Mouse (Mus musculus) adipocyte (in vitro differentiated cells): ENCODE data around the gene Gm340.
A peak's percentile ranks its signal among the peaks of the same experiment; 100 is the strongest.

Experiments
- DNase-seq: peaks from one replicate; pipeline ENCODE4 v3.0.0-alpha.2; 2016; ENCODE audit warnings: low spot score

The Gm340 gene

DNA sequence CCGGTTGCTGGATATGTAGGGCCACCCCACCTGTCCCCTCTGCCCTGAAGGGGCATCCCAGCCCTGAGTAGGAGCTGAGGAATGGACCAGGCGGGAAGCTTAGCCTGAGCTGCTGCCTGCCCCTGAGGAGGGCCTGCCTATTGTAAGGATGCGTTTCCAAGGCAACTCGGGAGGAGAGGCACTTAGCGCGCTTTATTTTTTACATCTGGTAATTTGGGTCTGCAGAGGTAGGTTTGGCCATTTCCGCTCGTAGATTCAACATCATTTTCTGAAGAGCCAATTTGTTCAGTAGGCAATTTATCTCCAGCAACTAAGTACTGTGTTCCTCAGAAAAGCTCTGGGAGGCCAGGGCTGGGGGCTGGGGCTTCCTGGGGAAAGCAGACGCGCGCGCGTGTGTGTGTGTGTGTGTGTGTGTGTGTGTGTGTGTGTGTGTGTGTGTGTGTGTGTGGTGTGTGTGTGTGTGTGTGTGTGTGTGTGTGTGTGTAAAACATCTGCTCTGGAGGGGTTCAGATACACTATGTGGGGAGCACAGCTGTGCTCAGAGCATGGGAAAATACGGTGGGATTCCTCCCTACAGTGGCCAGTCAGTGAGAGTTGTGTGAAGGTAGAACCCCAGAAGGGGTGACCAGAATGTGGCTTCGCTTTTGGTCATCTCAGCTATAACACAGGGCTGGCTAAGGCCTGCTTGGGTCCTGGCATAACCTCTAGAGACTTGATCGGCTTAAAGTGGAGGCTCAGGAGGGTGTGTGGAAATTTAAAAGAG is 31.3 kb downstream of the Gm340 start:
- DNase-seq = no peak

DNA sequence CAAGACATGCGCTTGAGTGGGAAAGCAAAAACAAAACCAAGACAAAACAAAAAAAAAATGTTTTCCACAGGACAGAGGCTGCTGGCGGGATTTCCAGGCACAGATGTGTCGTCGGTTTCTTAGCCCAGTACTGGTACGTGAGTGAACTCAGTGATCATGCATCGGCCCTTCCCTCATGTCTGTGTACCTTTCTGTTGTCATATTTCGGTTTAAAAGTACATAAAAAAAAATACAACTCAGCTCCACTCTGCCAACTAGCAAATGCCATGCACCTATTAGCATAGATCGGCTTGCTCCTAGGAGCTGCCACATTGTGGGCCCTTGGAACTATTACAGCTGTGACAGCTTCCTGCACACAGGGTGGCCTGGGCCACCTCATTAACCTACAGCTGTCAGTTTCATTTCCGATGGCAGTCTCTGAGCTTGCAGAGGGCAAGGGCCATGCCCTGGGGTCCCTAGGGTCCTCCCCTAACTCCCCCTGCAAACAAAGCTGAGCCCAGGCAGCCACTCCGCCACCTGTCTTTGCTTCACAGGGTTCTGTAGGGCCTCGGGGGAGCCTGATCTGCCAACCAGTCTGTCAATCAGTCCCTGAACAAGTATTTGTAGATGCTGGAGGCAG is 33.5 kb downstream of the Gm340 start:
- DNase-seq = no peak

DNA sequence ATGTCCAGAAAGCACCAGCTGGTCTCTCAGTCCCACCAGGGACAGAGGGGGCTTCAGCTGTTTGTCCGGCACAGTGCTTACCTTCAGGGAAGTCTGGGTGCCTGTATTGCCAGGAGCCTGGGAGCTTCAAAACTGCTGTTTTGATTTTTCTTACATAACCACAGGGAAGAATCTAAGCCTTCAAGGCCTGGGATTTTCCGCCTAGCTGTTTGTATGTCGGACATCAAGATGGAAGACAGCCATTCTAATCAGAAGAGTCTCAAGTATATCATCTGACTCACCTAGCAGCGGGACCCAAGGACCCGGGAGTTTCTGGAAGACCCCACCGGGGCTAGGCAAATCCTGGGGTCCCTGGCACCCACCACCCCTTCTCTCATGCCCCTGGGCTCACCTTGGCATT is 34.1 kb downstream of the Gm340 start:
- no peak for DNase-seq

DNA sequence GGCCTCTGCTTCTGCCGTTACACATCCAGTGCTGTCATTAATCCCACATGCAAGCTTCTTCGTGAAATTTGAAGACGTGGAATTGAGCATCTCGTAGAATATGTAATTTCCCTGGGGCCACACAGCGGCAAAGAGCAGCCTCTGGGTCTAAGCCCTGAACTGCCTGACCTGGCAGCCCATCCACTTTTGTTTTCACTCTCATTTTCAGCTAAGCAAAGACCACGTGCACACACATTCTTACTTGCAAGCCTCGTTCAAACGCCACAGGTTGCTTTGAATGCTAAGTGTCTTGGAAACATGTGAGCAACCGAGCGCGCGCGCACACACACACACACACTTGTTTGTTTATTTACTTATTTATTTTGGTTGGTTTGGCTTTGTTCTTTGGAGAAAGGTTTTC is 34.9 kb downstream of the Gm340 start:
- DNase-seq = no peak

DNA sequence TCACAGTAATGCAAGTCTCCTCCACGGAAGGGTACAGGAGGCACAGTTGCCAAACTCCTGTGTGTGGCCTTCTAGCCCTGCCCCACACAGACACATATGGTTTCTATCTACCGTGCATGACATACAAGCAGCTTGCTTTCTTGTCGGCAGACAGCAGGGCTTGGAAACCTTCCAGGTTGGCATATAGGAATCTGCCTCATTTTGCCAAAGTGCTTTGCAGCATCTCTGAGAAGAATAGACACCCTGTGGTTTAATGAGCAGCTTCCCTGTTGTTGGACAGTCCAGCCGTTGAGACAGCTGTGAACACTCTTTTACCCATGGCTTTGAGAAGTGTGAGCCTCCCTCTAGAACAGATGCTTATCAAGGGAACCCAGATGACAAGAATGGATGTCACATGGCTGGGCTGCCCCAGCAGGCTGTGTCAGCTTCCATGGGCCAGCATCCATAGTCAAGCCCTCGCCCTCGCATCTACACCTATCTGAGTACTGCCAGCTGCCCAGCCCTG is 36.0 kb downstream of the Gm340 start:
- DNase-seq = no peak

DNA sequence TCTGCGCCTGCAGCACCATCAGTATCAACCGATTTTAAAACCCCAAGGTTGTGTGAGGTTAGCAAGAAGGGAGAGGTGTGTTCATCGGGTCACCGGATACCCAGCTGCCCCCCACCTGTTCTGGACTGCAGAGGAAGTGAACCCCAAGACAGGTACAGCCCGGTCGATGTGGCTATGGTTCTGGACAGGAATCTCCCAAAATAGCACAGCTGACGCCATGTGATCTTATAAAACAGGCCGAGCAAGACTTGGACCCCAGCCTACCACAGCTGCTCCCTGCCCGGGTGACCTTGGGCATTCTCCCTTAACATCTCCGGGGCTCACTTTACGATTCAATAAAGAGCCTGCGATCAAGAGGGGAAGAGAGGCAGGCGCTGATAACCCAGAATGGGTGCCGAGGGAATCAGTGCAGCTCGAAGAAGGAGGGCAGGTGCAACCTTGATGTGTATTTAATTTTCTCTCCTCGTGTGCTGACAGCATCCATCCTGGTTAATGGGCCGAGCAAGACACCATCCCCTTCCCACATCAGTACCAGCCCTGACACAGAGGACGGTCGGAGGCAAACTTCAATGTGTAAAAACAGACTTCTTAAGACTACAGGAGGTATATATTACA is 36.7 kb downstream of the Gm340 start:
- no peak for DNase-seq

DNA sequence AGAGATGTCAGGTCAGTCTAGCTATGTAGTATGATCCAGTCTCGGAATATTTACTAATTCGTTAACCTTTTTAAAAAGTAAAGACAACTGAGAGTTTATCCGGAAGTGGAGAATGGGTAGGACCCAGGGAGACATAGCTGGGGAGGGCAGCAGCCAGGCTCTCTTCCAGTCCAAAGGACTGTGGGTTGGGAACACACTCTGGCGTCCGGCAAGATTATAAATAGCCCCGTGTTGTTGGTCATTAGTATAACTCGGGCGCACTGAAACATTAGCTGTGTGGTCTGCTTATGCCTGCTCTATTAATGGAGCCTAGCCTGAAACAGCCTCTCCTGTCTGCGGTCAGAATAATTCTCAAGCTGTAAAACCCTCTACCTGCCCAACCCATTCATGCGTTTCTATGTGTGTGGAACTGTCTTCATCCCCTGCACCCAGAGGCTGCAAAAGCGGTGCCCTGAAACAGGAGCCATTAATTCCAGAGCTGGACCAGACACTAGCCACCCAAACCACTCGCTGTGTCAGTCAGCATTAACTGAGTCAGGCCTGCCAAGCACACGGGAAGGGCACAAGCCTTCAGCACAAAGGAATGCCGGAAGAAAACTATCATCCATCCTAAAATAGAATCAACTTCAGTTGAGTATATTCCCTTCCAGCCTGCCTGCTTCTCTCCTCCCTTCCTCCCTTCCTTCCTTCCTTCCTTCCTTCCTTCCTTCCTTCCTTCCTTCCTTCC is 38.4 kb downstream of the Gm340 start:
- DNase-seq = no peak

DNA sequence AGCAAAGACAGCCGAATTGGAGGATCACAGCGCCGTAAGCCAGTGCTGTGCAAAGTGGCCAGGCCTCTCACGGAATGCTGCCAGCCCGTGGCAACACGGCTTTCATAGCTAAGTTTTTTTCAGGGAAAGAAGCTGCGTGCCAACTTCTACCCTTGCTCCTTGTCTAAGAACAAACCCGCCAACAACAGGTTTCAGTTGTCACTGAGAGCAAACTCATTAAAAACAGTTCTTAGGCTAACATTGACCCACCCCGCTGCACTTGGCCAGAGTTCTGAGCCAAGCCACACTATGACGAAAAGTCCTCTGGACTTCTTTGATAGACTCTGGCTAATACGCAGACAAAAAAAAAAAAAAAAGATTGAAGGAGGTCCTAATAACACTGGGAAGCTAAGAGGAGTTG is 46.8 kb downstream of the Gm340 start:
- DNase-seq = no peak

DNA sequence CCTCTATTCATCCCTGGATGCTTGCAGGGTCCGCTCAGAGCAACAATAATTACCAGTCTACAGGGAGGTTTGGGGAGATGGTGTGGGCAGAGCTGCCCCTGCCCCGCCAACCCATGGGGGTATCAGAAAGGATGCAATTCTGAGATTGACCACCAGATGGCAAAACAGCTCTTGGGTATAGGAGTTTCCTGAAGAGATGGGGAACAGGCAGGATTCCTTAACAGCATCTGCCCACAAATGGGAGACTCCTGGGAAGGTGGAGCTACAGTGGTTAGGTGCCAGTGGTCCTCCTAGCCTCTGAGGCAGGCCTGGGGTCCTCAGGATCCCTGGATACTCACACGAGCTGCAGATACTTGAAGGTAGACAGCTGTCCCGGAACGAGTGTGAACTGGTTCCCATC is 47.4 kb downstream of the Gm340 start:
- peak; percentile 77 for DNase-seq

DNA sequence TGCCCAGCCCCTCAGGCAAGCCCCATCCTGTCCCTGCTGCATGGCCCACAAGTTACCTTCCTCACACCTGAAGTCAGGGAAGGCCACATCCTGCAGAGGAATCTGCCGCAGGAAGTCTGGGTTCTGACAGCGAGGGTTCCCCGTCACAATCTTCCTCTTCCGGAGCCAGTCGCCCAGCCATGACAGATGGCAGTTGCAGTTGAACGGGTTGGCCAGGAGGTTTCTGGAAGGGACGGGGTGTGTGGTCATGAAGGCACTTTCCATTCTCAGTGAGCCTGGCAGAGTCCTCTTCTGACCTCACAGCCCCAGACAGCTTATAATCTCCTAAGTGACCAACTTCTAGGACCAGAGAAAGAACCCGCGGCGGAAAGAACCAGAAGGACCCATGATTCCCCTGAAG is 51.9 kb downstream of the Gm340 start:
- no peak for DNase-seq

DNA sequence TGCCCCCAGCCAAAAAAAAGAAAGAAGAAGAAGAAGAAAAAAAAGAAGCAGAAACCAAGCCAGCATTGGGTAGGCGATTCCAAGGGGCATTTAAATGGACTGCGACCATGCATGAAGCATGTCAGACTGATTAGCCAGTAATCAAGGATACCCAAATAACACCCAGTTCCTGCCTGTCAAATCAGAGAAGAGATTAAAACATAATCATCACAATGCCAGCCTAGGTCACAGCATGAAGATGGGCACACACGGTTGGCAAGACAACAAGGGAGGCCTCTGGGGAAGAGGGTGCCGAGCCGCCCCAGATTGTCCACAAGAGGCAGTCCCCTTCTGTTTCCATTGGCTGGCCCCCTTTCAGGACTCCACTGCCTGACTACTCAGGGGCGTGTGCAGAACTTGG is 52.8 kb downstream of the Gm340 start:
- DNase-seq = no peak
